Mouse (Mus musculus) gonadal fat pad, adult 2 months (tissue): ENCODE results near the gene Eif2a. TPM values are rescaled to one million over a fixed set of nuclear protein-coding genes. Genes with fewer than 3 reads are reported as not detected.
"Not testable (repeated sequence)": the region's sequence is repeated elsewhere in the genome, so short reads cannot be mapped to it uniquely, and the experiment has no call there.

Experiments
- DNase-seq: peaks from one replicate; pipeline ENCODE4 v3.0.0-alpha.2; 2012; ENCODE audit warnings: low read depth
- polyA plus RNA-seq: library from polyadenylated mRNA; depleted of rRNA; stranded (reverse); fragments of >200 nt; gene quantifications from 2 replicates; pipeline ENCODE4 v1.2.3, GENCODE M21; 2012

Gene Eif2a
- polyA plus RNA-seq, 1 experiment: 13.1 TPM

DNA sequence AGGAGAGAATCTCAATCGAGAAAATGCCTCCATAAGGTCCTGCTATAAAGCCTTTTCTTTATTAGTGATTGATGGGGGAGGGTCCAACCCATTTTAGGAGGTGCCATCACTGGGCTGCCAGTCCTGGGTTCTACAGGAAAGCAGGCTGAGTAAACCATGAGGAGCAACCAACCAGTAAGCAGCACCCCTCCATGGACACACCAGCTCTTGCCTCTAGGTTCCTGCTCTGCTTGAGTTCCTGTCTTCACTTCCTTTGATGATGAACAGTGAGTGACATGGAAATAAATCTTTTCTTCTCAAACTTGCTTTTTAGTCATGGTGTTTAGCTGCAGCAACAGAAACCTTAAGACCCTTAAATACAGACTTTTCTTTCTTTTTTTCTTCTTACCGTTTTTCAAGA, 4.3 kb upstream of the Eif2a start:
- no peak for DNase-seq

DNA sequence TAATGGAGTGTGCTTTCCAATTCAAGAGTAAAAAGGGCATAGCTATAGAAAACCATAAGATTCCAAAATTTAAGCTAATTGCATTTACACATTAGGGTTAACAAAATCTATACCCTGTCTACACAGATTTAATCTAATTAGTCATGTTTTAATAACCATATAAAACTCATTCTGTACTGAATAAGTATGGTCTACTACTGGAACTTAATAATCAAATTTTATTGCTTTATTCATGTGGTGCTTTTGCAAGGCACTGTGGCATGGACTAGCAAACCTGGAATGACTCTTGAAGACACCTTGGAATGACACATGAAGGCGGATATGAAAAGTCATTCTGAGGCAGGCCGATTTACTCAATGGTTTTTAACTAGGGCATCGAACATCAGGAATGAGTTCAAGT, 2.2 kb upstream of the Eif2a start:
- no peak for DNase-seq

DNA sequence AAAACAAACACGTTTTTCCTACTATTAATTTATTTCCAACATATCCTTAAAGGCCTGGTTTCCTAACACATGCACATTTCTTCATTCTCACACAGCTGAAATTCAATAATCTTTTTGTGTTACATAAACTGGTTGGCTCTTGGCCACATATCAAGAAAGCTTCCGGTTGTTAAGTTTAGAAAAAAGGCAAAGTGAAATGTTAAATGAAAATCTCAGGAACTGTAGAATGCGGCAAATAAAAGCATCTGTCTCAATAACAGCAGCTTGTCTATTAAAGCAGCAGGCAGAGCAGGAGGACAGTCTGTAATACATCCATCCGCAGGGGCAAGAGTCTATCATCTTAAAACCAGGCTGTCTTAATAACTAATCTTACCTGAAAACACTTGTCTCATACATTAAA, 1.4 kb upstream of the Eif2a start:
- DNase-seq: no peak

DNA sequence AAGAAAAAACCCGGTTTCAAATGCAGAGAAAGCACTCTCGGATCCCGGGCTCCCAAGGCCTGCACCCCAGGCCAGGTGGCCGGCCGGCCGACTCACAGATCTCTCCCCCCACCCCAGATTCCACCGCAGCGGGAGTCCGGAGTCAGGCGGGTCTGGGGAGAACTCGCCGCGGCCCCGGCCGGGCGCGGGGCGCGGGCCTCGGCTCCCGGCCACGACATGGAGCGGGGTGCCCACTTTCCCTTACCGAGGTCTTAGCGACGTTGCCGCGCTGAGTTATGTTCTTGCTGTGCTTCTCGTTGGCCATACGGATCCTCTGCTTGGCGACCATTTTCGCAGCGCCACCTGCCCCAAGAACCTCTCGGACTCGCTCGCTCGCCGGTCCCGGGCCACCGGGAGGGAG, 455 bp upstream of the Eif2a start:
- DNase-seq: no peak

DNA sequence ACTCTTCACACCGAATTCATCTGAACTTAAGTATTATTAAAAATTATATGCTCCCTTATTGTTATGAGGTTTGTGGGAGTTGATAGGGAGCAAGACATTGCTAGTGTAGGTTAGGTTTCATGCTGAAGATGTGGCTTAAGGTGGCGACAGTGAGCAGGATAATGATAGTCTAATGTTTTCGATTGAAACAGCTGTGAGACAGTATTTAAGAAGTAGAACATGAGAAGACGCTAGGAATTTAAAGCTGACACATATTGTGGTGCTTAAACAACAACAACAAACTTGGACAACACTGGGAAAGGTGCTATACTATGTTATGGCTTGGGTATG, 752 bp downstream of the Eif2a start:
- no peak for DNase-seq

DNA sequence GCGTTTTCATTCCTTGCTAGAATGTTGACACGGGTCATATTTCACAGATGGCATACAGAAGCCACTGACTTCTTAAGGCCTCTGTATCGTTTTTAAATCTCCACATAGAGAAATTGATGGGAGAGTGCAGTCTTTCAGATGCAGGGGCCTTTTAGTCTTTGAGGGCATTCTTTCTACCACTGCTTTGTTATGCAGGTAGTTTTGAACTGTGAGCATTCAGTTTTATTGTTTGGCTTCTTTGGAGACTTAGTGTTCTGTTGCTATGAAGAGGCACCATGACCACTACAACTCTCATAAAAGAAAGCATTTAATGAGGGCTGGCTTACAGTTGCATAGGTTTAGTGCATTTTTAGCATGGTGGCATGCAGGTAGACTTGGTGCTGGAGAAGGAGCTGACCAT, 11.0 kb downstream of the Eif2a start:
- no peak for DNase-seq

DNA sequence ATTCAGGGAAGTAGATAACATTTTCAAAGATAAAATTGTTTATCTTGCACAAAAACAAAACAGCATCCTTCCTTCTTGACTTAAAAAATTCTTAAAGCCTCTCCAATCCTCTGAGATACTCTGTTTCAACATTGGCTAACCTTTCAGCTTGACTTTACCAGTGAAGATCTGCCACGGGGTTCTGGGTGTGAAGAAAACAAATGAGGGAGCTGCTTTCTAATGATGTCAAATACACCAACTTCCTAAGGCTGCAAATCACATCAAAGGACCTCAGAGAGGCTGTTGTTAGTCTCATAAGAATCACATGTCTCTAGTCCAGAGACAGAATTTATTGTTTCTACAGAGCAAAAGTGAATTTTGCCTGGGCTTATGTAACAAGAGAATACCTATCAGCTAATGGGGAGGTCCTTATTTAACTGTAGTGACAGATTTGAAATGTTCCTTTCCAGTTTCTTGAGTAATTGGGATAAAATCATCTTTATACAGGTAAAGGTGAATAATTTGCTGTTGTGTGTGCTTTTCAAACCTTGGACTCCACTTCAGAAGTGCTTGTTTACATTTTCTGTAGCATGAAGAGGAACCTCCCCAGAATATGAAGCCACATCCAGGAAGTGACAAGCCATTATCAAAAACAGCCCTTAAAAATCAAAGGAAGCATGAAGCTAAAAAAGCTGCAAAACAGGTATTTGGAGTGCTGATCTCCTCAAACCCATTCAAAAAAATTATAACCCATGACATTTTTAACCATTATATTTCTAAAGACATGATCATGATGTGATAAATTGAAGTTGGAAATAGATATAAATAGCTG, 26.6 kb downstream of the Eif2a start:
- DNase-seq: no peak

DNA sequence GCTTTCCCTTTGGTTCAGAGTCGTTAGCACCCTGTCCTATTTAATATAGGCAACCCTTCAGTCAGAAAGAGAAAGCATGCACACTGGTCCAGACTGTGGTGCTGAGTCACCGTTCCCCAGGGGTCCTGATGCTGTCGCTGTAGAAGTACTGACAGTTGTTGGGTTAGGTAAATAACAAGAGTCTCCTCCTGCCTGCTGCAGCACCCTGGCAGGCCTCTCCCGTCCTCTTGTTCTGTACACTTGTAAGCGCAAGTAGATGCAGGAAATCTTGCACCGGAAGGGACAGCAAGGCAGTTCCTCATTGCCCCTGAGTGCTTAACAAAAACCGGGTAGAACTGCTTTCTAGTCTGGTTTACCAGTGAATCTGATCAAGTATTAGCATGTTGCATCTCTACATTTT, 31.0 kb downstream of the Eif2a start:
- no peak for DNase-seq

DNA sequence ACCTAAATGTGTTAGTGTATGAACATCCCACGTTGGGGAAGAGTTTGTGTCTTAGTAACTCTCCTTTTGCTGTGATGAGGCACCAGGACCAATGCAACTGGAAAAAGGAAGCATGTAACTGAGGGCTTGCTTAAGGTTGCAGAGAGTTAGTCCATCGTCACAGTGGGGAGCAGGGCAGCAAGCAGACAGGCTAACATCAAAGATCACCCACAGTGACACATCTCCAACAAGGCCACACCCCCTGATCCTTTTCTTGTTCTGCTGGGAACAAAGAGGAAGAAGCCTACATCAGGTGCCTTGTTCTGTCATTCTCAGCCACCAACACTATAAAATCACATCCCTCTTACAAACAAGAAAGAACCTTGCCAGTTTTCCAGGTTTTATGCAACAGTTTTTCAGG, 34.3 kb downstream of the Eif2a start:
- no peak for DNase-seq

DNA sequence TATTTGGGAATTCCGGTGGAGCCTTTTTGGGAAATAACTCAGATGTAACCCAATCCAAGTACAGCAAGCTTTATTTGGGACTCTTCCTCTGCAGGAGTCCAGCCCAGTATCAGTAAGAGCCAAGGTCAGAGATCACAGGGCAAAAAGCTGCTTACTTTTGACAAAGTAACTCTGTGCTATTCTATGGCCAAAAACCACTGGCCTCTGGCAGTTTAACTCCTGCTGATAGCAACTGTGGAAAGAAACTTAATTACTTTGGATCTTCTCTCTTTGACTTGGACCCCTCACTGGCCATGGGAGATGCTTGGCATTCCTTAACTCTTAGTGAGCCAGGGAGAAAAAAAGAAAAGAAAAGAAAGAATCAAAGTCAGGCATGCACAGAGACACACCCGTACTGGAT, 35.8 kb downstream of the Eif2a start:
- no peak for DNase-seq

DNA sequence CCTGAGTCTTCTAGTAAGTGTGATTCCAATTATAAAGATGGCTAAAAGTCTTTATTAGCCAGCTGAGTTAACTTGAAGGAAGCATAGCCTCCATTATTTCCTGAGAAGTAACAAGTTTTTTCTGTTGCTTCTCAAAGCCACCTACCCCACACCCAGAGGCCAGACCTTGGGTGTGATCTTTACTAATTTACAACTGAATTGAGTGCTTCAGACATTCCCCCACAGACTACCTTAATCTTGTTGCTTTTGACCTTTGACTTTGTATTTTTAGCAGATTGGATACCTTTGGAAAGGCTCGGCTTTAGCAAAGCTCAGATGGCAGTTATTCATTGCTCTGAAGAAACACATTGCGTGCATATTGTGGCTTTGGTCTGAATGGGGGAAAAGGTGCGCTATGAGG, 45.2 kb downstream of the Eif2a start:
- DNase-seq: no peak

DNA sequence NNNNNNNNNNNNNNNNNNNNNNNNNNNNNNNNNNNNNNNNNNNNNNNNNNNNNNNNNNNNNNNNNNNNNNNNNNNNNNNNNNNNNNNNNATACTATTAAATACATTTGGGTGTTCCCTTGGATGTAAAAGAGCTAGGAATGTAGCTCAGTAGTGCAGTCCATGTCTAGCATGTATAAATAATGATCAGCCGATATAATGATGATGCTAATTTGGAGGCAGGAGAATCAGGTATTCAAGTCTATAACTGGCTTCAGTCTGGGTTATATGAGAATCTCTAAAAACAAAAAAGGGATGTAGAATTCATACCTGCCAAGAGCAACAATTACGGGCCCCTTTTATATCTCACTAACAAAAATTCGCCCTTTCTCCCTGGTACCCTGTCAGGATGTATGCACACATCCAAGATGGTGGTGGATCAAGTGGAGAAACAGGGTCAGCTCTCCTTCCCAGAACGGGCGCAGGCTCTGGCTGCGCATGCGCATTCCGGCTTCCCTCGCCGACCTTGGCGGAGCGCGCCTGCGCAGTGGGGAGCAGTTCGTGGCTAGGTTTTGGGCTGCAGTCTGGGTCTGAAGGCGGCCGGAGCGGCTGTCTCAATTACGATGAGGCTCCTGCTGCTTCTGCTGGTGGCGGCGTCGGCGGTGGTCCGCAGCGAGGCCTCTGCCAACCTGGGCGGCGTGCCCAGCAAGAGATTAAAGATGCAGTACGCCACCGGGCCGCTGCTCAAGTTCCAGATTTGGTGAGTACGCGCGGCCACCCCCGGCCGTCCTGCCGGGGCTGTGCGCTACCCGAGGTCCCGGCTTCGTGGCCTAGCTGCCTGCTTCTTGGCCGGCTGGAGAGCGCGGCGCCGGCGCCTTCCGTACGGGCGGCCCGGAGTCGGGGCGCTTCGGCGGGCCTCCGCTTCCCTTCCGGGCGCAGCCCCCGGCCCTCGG, 50.8 kb downstream of the Eif2a start, which contains the start of gene Selenot:
Gene Selenot (plus strand): TSS at position 500 of the 930 bp plus-strand sequence.
- DNase-seq: peak; percentile 44

DNA sequence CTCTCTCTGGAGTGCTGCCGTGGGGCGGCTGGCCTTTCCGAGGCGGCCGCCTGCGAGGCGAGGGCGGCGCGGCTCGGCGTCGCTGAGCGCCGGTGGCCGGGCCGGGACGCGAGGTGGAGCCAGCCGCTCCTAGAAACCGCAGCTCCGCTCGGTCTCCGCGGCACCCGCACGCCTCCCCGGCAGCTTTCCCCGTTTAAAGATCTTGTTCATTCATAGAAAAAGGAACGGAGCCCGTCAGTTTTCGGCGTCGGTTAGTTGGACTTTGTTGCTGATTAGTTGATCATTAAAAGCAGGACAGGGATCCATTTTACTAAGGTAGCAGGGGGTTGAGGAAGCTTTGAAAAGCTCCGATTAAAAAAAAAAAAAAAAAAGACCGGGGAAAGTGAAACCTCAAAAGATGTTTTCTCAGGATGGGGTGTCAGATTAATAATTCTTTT, 51.5 kb downstream of the Eif2a start:
- DNase-seq: no peak

DNA sequence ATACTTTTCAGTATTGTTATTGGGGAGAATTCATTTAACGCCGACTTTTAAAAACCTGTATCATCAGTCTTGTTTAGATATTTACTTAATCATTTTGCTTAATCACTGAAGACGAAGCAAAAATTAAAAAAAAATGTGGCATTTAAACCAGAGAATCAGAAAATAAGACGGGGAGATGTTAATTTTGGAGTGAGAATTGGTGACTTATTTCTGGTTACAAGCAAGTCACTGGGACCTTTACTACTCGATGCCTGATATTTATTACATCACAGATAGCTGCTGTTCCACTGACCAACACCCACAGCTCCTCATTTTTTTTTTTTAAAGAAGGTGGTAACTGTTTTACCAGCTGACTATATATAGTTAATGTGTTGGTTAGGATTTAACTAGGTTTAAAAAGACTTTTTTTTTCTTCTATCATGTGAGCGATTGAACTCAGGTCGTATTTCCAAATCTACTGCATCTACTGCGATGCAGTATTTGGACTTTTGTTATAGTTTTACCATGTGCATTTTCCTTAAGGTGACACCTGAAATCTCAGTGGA, 52.0 kb downstream of the Eif2a start:
- no peak for DNase-seq

DNA sequence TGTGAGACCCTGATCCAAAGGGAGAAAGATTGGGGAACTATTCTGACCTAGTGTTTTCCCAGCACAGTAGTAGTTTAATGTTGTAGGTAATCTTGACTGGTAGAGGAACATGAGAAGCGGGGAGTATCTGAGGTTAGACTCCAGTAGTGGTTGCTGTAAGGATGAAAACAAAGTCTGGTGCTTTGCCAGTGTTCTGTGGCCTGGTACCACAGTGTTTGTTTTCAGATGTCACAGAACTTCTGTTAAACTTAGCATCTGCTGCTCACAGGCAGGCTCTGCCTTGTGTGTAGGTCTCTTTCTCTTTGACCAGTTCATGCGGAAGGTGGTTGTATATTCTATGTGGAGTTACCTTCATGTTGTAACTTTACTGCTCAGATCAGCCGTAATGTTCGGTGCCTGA, 55.9 kb downstream of the Eif2a start:
- DNase-seq: no peak

DNA sequence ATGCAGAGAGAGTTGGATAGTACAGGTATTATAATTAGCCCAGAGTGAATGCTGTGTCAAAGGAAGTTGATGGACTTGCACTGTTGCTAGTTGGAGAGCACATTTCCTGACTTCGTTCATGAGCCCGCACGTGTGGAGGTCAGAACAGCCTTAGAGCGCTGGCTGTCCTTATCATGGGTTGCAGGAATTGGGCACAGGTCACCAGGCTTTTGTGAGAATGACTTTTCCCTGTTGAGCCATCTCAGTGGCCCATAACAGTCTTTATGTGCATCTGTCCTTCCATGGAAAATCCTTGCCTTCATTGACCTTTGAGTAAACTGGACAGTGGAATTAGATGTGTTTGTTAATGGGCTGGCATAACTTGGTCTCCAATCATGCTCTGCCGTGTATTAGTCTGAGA, 56.7 kb downstream of the Eif2a start:
- DNase-seq: no peak

DNA sequence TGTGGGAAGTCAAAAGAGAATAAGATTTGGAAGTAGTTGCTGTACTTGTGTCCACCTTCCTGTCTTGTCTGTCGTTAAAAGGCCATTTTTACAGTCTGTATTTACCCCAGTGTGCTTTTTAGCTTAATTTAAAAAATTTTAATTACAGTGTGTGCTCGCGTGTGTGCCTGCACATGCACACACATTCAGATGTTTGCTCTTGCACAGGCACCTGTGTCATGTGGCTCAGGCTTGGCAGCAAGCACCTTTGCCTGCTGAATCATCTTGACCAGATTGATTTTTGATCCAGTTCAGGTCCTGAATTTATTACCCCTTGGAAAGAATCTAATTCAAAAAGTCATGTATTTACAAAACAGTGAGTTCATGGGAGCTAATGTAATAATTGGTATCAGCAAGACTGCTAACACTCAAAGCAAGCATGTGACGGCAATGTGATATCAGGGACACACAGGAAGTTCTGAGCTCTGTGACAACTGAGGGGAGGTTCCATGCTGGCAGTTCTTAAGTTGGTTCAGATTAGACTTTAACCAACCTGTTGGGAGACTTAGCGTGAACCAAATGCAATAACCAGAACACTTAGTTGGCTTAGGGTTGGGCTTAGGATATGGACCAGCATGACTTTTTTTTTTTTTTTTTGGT, 57.3 kb downstream of the Eif2a start:
- no peak for DNase-seq

DNA sequence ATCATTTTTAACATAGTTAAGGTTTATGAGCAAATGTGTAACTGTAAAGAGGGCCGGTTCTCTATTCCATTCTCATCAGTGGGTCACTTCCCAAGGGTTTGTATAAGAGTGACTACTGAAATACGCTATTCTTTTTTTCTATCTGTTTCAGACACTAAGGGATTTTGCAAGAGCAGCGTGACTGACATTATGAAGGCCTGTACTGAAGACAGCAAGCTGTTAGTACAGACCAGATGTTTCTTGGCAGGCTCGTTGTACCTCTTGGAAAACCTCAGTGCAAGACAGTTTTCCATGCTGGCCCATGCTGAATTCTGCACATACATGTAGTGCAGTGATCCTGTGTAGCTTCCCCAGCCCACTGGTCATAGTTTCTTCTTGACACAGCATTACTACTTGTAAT, 64.9 kb downstream of the Eif2a start:
- not testable (repeated sequence) for DNase-seq

DNA sequence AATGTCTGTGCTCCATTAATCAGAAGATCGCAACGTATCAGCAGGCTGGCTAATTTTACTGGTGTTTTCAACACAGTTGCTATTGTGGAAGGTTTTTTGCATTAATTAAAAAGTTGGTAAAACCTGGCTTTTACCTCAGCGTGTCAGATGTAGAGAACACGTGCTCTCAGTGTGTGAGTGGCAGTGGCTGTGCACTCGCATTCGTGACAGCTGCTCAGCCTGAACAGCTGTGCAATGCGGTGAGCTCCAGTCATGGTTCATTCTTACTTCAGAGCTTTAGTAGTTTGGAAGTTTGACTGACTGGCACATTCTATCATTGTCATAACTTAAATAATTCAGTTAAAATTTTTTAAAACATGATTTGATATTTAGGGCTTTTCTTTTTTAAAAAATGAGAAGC, 67.0 kb downstream of the Eif2a start:
- not testable (repeated sequence) for DNase-seq

DNA sequence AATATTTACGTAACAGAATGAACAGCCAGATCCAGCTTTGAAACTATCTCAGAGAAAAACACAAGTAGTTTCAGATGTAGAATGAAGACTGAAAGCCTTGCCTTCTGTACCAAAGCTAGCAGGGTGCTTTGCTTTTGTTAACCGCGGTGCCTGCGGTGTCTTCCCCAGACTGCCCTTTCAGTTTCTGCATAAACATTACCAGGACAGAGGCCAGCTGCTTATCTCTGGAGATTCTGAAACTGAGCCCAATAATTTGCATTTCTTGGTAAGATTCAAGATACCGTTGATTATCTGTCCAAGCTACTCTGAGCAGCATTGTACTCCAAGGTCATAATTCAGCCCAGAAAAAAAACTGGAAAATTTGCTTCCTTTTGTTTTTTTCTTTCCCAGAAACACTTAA, 68.0 kb downstream of the Eif2a start:
- DNase-seq: no peak
